Mouse (Mus musculus) cerebral cortex, adult 2 months (tissue): ENCODE data around the gene Sema4c.

Source experiments
- WGBS: fragments of 180-500 bp; shearing (Covaris S2); methylation state at CpG from one replicate; pipeline ENCODE4 v1.1.7; 2018; 5-methylcytosine and 5-hydroxymethylcytosine counted together

The Sema4c gene

DNA sequence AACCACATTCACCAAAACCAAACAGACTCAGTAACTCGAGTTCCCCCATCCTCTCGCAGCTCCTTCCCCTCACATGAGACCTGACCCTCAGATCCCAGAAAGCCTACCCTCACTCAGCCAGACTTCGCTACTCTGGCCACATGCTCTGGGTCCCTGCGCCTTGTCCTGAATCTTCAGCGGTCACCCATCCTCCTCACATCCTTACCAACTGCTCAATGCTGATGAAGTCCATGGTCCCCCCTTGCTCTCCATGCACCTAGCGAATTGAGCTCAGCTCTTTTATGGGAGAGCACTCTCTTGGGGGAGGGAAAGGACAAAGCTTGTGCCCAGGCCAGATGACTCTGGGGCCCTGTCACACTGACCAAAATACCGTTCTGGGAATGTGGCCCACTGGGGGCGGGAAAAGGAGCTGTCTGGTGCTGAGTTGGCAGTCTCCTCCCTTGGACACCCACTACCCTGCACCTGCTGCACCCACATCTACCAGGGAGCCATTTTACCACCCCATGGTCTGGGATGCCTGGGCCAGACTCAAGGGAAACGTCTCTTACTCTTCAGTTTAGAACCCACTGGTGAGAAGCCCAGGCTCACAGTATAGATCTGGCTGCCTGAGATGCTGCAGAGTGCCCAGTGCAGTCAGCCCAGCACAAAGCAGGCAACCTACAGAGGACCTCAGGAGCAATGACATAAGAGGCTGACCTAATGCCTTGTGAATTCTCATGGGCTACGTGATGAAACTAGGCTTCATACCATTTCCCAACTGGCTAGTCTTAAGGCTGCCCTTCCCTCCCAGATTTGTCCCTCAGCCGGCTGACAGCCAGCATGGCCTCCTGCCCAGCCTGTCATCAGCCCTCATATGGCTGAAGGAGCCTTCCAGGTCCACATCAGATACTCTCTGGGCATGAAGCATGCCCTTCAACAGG, 22.4 kb downstream of the Sema4c start:
- 72% methylated on average over 11 of the region's 11 CpGs for WGBS

DNA sequence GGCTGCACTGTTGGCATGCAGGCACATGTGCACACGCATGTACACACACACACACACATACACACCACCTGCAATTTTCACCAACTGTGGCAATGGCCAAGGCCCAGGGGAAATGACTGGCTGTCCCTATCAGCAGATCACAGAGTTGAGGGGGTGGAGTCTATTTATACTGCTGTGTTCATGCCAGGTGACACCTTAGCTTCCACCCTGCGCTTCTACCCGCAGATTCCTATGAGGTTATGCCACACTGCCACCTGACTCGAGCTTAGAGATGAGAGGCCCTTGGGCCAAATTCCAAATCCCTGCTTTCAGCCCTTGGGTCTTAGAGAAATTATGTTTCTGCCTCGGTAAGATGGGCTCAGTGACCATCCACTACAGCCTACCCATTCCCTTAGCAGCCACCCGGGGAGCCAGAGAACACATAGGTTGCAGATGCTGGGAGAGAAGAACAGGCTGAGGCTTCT, 23.5 kb downstream of the Sema4c start:
- WGBS = 64% methylated on average over 6 of the region's 6 CpGs

DNA sequence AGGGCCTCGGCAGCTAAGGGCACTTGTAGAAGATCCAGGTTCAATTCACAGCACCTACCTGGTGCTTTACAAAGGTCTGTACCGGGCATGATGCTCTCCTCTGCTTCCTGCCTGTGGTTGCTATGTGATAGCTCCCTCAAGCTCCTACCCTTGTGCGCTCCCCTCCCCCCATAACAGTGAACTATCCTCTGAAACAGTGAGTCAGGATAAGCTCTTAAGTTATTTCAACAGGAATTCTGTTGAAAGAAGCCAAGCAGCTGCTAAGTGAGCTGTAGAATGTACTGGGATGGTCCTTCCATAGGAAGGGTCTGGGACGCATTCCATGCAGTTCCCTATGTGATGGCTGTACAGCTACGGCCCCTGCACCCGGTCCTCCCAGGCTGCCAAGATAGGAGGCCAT, 24.6 kb downstream of the Sema4c start:
- WGBS = 81% methylated on average over 6 of the region's 6 CpGs

DNA sequence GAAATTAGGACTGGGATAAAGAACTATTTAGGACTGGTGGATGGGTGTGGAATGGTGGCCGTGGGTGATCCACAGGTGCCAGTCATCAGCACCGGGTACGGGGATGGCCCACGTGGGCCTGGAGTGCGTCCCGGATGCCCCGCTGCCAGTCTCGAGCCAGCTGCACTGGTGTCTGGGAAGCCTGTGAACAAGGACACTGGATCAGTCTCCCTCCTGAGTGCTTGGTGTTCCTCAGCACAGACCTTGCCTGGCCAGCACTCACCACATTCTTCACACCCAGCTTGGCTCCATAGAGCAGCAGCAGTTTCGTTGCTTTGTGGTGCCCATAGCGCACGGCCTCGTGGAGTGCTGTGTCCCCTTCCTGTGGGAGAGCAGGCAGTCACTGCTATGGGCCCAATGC, 26.7 kb downstream of the Sema4c start:
- 79% methylated on average over 12 of the region's 12 CpGs for WGBS

DNA sequence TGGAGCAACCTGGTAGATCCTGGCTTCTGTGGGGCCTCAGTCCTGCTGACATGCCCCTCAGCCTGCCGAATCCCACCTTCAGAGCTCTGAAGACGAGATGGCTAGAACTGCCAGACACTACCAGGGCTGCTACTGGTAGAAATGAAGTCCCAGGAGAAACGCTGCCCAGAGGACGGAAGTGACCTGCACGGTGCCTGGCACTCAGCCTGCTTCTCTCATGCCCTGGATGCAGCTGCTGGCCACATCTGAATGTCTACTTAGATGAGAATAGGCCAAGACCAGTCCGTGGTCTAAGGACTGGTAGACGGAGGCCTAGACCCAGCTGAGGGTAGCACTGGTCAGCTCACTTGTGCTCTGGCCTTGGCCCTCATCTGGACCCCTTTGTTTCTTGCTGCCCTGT, 27.2 kb downstream of the Sema4c start:
- WGBS = 79% methylated on average over 7 of the region's 7 CpGs

DNA sequence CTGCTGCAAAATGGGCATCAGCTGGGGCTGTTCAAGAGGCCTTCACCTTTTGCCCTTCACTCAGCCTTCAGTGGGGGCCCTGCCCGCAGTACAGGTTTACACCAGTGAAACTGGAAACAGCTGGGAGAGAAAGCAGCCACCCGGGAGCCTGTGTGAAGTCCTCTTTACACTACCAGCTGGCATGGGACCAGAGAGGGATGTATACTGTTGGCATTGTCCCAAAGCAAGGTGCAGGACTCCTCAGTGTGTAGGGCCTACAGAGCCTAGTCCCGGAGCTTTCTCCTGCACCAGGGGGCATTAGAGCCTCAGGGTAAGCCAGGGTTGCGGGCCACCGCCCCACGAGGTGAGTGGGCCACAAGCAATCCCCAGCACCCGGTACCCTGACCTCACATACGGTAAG, 27.7 kb downstream of the Sema4c start:
- WGBS = 67% methylated on average over 8 of the region's 8 CpGs

DNA sequence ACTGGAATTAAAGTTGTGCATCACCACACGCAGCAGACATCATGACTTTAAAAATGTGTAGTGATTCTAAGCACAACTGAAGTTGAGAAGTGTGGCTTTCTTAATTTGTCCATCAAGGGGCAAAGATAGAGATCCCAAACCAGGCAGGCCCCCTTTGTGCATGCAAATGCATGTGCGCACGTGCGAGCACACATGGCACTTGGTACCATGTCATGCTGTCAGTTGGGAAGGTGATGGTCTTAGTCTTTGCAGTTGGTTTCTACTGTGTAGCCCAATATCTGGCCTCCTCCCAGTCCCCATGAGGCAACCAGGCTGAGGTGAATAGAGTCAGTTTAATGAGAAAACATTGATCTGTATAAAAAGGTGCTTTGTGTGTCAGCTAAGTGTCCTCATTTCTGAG, 28.3 kb downstream of the Sema4c start:
- 95% methylated on average over 4 of the region's 4 CpGs for WGBS

DNA sequence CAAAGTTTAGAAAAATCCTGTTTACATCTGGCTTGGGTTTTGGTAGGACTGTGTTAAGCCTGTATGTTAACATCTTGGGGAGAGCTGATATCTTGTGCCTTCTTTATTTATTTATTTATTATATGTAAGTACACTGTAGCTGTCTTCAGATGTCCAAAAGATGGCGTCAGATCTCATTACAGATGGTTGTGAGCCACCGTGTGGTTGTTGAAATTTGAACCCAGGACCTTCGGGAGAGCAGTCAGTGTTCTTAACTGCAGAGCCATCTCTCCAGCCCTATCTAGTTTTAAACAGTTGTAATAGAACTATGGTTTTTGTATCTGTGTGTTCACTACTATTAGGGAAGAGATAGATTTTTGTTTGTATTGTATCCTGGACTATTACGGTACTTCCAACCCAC, 28.9 kb downstream of the Sema4c start:
- 89% methylated on average over 4 of the region's 4 CpGs for WGBS

DNA sequence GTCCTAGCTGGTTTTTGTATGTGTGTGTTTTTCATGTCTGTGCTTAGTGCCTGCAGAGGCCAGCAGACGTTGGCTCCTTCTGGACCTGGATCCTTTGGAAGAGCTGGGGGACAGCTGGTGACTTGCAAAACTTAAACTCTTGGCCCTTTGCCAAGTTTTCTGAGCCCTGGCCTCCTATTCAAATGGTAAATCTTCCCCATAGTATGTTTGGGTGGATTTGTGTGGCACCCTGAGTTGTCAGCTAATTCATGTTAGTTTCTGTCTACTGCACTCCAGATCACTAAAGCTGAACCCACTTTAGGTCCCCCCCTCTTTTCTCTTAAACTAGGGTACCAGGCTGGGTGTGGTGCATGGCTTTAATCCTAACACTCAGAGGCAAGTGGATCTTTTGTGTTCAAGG, 29.8 kb downstream of the Sema4c start:
- 13% methylated on average over 1 of the region's 1 CpGs for WGBS

DNA sequence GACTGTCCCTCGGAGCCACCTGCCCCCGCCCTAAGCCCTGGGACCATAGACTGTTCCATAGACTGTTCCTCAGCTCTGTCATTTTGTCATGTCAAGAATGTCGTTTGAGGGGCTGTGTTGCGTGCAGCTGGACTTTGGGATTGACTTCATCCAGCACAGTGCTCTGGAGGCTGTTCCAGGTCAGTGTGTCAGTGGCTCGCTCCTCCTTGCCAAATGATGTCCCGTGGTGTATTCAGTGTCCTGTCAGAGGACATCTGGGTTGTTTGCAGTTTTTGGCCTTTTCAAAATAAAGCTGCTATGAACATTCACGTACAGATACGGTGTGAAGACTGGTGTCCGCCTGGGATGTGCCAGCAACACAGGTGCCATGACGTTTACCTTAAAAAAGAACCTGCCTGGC, 31.2 kb downstream of the Sema4c start:
- WGBS = 84% methylated on average over 10 of the region's 10 CpGs

DNA sequence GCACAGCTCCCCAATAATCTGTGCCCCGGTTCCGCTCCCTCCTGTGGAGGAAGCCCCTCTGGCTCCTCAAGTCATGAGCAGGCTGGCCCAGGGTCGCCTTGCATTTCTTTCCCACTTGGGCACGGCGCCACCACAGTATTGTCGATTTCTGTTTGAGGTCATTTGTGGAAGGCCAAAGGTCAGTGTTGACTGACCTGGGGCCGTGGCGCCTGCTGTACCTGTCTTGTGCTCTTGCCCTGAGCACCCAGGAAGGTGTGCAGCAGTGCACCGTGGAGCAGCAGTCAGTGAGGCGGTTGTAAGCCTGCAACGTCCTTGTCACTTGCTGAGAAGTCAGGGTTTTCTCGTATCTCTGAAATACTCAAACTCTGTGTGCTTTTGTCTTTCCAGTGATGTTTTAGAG, 32.4 kb downstream of the Sema4c start:
- WGBS = 92% methylated on average over 12 of the region's 12 CpGs

DNA sequence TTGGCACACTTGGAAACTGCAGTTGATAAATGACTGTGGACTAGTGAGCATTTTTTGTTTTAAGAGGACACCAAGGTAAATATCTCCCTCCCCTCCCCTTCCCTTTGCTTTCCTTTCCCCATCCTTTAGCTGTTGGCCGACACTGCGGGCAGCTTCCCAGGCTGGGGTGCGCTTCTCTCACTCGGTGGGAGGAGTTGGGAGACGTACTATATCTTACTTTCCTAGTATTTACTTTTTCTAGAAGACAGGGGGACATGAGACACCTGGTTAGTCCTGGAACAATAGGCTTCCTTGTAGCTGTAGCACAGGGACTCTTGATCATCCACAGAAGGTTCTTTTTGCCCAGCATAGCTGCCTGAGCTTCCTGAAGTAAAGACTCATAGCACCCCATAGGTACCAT, 34.1 kb downstream of the Sema4c start:
- WGBS = 87% methylated on average over 5 of the region's 5 CpGs

DNA sequence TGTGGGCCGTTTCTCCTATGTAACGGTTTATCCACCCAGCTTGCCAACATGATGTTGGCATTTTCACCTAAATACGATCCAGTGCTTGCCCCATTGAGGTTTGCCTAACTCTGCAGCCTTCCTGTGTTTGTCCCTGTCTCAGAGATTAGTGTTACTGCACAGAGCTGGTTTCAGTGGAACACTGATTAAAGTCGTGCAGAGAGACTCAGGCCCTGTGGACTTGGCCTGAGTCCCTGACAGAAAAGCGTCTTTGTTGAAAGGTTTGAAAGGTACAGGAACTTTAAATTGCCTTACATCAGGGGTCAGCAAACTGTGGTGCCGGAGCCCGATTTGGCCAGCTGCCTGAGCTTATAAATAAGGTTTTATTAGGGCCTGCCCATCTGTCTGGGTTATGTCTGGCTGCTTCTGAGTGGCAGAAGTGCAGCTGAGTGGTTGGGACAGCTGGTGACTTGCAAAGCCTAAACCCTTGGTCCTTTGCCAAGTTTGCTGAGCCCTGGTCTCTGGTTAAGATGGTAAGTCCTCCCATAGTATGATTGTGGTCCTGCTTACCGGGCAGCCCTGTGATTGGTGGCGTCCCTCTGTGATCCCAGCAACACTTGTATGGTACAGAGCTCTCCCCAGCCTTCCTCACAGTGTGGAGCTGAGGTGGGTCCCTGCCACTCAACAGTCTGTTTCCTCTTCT, 34.7 kb downstream of the Sema4c start:
- 52% methylated on average over 9 of the region's 9 CpGs for WGBS

DNA sequence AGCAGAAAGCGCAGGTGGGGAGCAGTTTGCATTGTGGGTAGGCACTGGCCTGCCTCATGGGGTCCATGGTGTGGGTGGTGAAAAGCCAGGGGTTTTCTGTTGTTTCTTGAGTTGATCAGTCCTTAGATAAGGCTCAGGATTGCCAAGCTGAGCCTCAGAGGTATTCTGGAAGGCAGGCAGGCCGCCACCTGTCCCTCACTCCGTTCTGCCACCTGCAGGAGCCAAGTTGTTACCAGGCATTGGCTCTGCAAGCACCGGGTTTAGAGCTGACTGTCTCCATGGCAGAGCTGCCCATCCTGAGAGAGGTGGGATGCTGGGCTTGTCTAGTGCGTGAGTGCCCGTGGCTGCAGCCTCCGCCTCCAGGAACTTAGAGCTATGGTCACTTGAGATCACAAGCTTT, 35.9 kb downstream of the Sema4c start:
- 84% methylated on average over 7 of the region's 7 CpGs for WGBS

DNA sequence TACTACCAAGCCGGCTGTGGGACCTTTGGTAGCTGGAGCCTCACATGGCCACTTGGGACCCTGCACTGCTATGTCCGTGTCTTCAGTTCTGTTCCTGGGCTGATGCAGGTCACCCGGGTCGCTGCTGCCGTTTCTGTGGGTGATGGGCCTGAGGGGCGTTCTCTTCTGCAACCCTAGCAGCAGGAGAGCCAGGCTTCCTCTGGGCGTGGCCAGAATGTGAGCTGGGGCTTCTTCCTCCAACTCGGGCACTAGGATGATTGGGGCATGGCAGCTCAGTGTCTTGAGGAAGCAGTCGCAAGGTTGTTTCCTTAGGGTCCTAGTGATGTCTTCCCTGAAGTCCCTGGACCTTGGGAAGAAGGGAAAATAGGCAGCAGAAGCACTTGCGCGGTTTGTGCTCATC, 38.5 kb downstream of the Sema4c start:
- 85% methylated on average over 11 of the region's 11 CpGs for WGBS

DNA sequence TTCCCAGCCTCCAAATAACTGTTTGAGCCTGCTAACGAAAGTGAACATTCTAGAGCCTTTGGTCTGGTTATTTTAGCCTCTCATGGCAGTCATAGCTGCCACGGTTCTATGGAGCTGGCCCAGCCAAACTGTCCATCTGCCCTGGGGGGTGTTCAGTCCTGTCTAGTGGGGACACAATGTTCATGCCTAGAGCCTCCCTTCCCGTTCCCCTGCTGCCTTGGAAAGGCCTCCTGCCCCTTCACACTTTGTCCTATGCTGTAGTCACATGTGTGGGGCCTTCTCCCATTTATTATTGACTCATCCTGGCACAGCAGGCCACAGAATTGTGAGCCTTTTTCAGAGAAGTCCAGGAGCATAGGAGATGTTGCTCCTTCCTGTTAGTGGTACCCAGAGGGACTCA, 39.9 kb downstream of the Sema4c start:
- 56% methylated on average over 3 of the region's 3 CpGs for WGBS

DNA sequence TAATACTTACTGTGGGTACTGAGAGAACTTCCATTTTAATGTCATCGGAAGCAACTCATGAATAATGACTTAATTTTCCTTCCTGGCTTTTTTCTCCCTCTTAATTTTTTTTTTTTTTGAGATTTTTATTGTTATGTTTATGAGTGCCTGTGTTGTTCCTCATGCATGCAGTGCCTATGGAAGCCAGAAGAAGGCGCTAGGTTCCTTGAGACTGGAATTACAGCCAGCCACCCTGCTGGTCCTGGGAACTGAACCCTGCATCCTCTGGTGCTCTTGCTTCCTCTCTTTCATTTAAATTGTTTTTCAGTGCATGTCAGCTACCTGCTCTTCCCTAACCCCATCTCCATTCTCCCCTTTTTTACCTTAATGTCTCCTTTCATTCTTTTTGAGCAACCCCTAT, 44.4 kb downstream of the Sema4c start:
- 33% methylated on average over 2 of the region's 2 CpGs for WGBS

DNA sequence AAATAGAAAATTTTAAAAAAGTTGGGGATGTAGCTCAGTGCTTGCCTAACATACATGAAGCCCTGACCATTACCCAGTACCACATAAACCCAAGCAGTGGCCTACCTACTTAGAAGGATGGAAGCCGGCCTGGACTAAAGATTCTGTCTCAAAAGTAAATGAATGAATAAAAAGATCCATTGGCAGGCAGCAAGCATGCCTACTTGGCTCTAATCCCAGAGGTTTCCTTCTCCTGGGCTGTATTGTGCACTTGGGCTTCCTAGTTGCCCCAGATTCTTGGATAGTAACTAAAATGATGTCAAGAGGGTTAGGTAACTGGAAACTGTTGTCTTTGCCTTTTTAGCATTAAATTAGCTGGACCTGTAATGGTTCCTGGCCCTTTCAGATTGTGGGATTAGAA, 44.8 kb downstream of the Sema4c start:
- 3% methylated on average over 1 of the region's 1 CpGs for WGBS

DNA sequence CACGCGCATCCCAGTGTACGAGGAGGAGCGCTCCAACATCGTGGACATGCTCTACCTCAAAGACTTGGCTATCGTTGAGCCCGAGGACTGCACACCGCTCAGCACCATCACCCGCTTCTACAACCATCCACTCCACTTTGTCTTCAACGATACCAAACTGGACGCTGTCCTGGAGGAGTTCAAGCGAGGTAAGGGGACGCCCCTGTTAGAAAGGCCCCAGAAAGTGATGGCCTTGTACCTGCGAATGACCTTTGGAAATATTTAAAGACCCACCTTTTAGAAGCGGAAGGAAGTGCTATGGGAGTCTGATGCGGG, 45.2 kb downstream of the Sema4c start:
- WGBS = 3% methylated on average over 16 of the region's 16 CpGs

DNA sequence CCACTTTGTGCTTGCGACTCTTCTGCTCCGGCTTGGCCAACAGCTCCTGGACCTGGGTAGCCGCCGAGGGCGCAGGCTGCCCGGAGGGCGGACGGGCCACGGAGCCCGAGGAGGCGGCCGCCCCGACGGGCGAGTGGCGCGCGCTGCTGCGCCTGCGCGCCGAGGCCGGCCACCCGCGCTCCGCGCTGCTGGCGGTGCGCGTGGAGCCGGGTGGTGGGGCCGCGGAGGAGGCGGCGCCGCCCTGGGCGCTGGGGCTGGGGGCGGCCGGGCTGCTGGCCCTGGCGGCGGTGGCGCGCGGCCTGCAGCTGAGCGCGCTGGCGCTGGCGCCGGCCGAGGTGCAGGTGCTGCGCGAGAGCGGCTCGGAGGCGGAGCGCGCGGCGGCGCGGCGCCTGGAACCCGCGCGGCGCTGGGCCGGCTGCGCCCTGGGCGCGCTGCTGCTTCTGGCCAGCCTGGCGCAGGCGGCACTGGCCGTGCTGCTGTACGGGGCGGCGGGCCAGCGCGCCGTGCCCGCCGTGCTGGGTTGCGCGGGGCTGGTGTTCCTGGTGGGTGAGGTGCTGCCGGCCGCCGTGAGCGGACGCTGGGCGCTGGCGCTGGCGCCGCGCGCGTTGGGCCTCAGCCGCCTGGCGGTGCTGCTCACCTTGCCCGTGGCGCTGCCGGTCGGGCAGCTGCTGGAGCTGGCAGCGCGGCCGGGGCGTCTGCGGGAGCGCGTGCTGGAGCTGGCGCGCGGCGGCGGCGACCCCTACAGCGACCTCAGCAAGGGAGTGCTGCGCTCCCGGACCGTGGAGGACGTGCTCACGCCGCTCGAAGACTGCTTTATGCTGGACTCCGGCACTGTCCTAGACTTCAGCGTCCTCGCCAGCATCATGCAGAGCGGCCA, 45.8 kb downstream of the Sema4c start:
- 6% methylated on average over 126 of the region's 126 CpGs for WGBS

DNA sequence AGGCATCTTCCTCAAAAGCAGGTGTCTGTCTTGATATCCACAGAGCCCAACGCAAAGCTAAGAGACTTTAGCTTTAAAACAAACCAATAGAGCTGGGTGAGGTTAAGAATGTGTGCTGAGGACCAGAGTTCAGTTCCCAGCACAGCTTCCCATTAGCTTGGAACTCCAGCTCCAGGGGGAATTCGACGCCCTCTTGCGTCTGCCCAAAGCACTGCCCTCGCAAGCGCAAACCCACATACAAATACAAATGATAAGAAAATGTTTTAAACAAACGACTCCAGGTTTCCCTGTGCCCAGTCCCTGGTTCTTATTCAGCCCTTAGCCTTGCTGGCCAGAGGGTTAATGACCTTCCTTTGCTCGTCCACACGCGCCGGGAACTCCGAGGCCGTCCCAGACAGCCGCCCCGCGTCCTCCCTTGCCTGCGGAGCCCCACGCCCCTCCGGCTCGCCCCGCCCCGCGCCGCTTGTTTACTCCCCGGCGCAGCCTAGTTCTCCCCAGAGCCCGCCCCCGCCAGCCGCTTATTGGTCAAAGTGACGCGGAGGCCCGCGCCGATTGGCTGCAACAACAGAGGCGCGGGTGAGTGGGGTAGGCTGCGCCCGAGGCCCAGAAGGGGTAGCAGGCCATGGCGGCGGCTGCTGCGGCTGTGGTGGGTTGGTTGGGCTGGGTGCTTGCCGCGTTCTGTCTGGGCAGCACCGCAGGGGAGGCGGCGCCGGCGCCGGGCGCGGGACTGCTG, 46.7 kb downstream of the Sema4c start, which contains the start of gene Cnnm3:
Cnnm3 (plus strand) TSS at position 579 of the 733 bp plus-strand sequence.
- WGBS = 1% methylated on average over 49 of the region's 51 CpGs

DNA sequence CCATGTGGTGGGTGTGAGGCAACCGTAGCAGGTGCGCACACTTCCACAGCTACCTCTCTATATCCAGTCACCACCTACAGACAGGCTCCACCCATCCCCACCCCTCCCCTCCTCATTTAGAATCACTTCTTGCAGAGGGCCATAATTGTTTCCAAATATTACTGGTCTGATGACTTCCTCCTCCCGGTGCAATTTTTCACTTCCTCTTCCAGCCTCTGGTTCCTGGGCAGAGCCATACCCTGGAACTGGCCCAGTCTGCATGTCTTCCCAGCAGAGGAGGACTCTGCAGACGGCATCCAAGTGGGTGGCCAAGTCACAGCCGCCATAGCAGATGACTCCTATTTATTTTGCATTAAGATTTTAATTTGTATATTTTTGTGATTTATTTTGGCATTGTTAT, 49.9 kb downstream of the Sema4c start:
- 59% methylated on average over 5 of the region's 5 CpGs for WGBS
